ENCODE assay signal across 15 mouse cellular contexts in the genomic region with DNA sequence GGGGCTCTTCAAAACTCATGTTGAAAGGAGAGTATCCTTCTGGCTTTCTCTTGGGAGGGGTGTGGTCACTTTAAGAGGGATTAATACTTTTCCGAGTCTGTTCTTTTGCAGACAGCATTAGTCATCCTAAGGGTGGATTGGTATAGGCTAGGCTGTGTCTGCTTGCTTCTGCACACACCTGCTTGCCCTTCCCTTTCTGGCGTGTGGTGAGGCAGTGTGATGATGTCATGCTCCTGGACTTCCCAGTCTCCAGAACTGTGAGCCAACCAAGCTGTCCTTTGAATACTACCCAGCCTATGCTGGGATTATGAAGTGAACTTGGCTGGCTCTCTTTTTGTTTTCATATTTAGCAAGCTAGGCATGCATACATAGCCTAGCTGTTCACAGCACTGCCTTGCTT. TPM values are rescaled to one million over a fixed set of nuclear protein-coding genes. Genes with fewer than 3 reads are reported as not detected.
A peak's percentile ranks its signal among the peaks of the same experiment; 100 is the strongest.
DNase-seq lines count a peak whose midpoint lies in the region; ATAC-seq and TF ChIP-seq lines count a peak whose summit lies in the region.
"Had no signal": no experiment of that assay in that cellular context is flagged by ENCODE, and none has a peak within 500 bp of the region (broad histone marks: within the 10 kb centered on the region; RNA-seq: fewer than 3 reads in every experiment).

No protein-coding gene starts in this region.

- TF ChIP-seq CTCF in C2C12 (IDR thresholded peaks at IDR 0.05; ENCODE audit: control insufficient read depth, insufficient read depth, insufficient read length) = no peak
- no peak for TF ChIP-seq CTCF in intestine, postnatal 0 days (IDR thresholded peaks at IDR 0.05; ENCODE audit: low read depth)

- no peak overlapping the region for H3K4me3 ChIP-seq in limb, embryonic 15.5 days
- no peak overlapping the region for H3K4me3 ChIP-seq in limb, embryonic 10.5 days
- no peak overlapping the region for H3K4me3 ChIP-seq in C2C12 (ENCODE audit: insufficient read depth, poor library complexity, severe bottlenecking)
- no peak overlapping the region for H3K4me3 ChIP-seq in intestine, postnatal 0 days (ENCODE audit: low read depth, low read length)
- H3K4me3 ChIP-seq: embryonic facial prominence, embryonic 12.5 days; forebrain, embryonic 15.5 days had no signal

- H3K9ac ChIP-seq in limb, embryonic 15.5 days = no peak overlapping the region
- no peak overlapping the region for H3K9ac ChIP-seq in intestine, postnatal 0 days (ENCODE audit: low read depth, low read length)
- H3K9ac ChIP-seq: embryonic facial prominence, embryonic 12.5 days; forebrain, embryonic 15.5 days had no signal

- H3K4me1 ChIP-seq in limb, embryonic 15.5 days = peaks cover 8% of the 10 kb centered on the region; the same call in 1 of the 2 replicates
- peaks cover 15% of the 10 kb centered on the region for H3K4me1 ChIP-seq in limb, embryonic 10.5 days
- 0 out of 2 replicates have a peak, but pooled peaks cover 4% of the 10 kb centered on the region for H3K4me1 ChIP-seq in intestine, postnatal 0 days (replicated peaks; ENCODE audit: control insufficient read depth, insufficient read depth, low read length)

- H3K79me2 ChIP-seq in C2C12 (ENCODE audit: control insufficient read depth, insufficient read depth) = peaks cover 4% of the 10 kb centered on the region

- H3K27me3 ChIP-seq in limb, embryonic 15.5 days = no peaks in the 10 kb centered on the region
- H3K27me3 ChIP-seq in limb, embryonic 10.5 days (ENCODE audit: low read depth, poor library complexity, severe bottlenecking) = no peaks in the 10 kb centered on the region
- H3K27me3 ChIP-seq in C2C12 (ENCODE audit: control insufficient read depth, insufficient read depth, insufficient read length) = no peaks in the 10 kb centered on the region
- H3K27me3 ChIP-seq in intestine, postnatal 0 days (replicated peaks; ENCODE audit: control insufficient read depth, insufficient read depth, low read length) = no peaks in the 10 kb centered on the region
- H3K27me3 ChIP-seq: embryonic facial prominence, embryonic 12.5 days; forebrain, embryonic 15.5 days had no signal

- 23% methylated on average over 2 of the region's 2 CpGs for WGBS in limb, embryonic 15.5 days
- 63% methylated on average over 2 of the region's 2 CpGs for WGBS in limb, embryonic 10.5 days
- WGBS in intestine, postnatal 0 days = 10% methylated on average over 2 of the region's 2 CpGs

- no peaks in the 10 kb centered on the region for H3K9me3 ChIP-seq in limb, embryonic 15.5 days
- H3K9me3 ChIP-seq in limb, embryonic 10.5 days (replicated peaks) = no peaks in the 10 kb centered on the region
- H3K9me3 ChIP-seq in intestine, postnatal 0 days (ENCODE audit: control insufficient read depth) = no peaks in the 10 kb centered on the region
- H3K9me3 ChIP-seq: embryonic facial prominence, embryonic 12.5 days; forebrain, embryonic 15.5 days had no signal

- ATAC-seq in limb, embryonic 15.5 days (ENCODE audit: insufficient number of reproducible peaks, low FRiP score, low TSS enrichment, low read depth) = peak; percentile 79; the same call in 1 of the 2 replicates
- peak; percentile 94 for ATAC-seq in intestine, postnatal 0 days
- ATAC-seq: forebrain, embryonic 15.5 days had no signal

- H3ac ChIP-seq in C2C12 (ENCODE audit: control insufficient read depth, insufficient read length, low read depth) = peak overlapping the region; percentile 30

- H3K27ac ChIP-seq in limb, embryonic 15.5 days = no peak overlapping the region
- H3K27ac ChIP-seq in limb, embryonic 10.5 days = no peak overlapping the region
- H3K27ac ChIP-seq in intestine, postnatal 0 days (ENCODE audit: low read depth, low read length) = no peak overlapping the region
- H3K27ac ChIP-seq: embryonic facial prominence, embryonic 12.5 days; forebrain, embryonic 15.5 days had no signal

- H3K36me3 ChIP-seq in limb, embryonic 15.5 days = no peaks in the 10 kb centered on the region
- no peaks in the 10 kb centered on the region for H3K36me3 ChIP-seq in limb, embryonic 10.5 days
- no peaks in the 10 kb centered on the region for H3K36me3 ChIP-seq in C2C12 (ENCODE audit: control insufficient read depth, insufficient read depth)
- H3K36me3 ChIP-seq in intestine, postnatal 0 days (ENCODE audit: control insufficient read depth, insufficient read depth) = no peaks in the 10 kb centered on the region
- H3K36me3 ChIP-seq: embryonic facial prominence, embryonic 12.5 days; forebrain, embryonic 15.5 days had no signal

- no peak for DNase-seq in limb, embryonic 10.5 days (ENCODE audit: low spot score)
- DNase-seq in Muller cell, postnatal 12 days (ENCODE audit: inconsistent ontology term) = peak; percentile 68
- DNase-seq in left cerebral cortex, adult 9 months (ENCODE audit: low spot score in 2 of 2) = no peak
- DNase-seq in cerebellum, postnatal 25 days = no peak
- DNase-seq: adrenal gland, adult 8-10 months; cerebellum, adult 11-12 months; gastrocnemius, postnatal 14 days; left cerebral cortex, postnatal 4 days; retina, postnatal 1 day; thymus, postnatal 4 days had no signal

- H3K79me3 ChIP-seq in C2C12 (ENCODE audit: low read depth) = no peaks in the 10 kb centered on the region

- H3K4me2 ChIP-seq in limb, embryonic 15.5 days = no peak overlapping the region
- no peak overlapping the region; the same call in 1 of the 2 replicates for H3K4me2 ChIP-seq in intestine, postnatal 0 days (replicated peaks; ENCODE audit: low read depth)
- H3K4me2 ChIP-seq: embryonic facial prominence, embryonic 12.5 days; forebrain, embryonic 15.5 days had no signal

TF ChIP-seq in C2C12, 6 proteins besides CTCF, POLR2A, EP300 and RAD21:
- TF ChIP-seq USF1 (IDR thresholded peaks at IDR 0.05; ENCODE audit: low read depth) (no peak), MYOD1 (IDR thresholded peaks at IDR 0.05; ENCODE audit: control insufficient read depth, insufficient read length, low read depth) (peak; percentile 86), MYOG (IDR thresholded peaks at IDR 0.05; ENCODE audit: control insufficient read depth, extremely low read depth, insufficient read length) (no peak)

RNA-seq across cellular contexts. Expression of a gene that starts 5.6 kb away (rescaled TPM):
- 29.5 and 32.7 TPM in 2 replicates for polyA plus RNA-seq in limb, embryonic 15.5 days (2015; fragmentation: Nextera tagmentation; extraction: Ambion mirVana)
- 33.8 and 45.4 TPM in 2 replicates for polyA plus RNA-seq in limb, embryonic 10.5 days (2016; fragmentation: Nextera tagmentation; extraction: Ambion mirVana)
- polyA plus RNA-seq in C2C12 (2012; fragmentation: generic; extraction: Trizol) = 141 TPM
- 6.8 and 9.3 TPM in 2 replicates for polyA plus RNA-seq in intestine, postnatal 0 days (2015; fragmentation: Nextera tagmentation; extraction: Ambion mirVana)
